ENCODE assay signal across 25 mouse cellular contexts in genomic region chr5:116708505-116708904, GRCm38 (mm10).
DNase-seq lines count a peak whose midpoint lies in the region; ATAC-seq lines count a peak whose summit lies in the region.
"Had no signal": no experiment of that assay in that cellular context is flagged by ENCODE, and none has a peak within 500 bp of the region (broad histone marks: within the 10 kb centered on the region; RNA-seq: fewer than 3 reads in every experiment).

No protein-coding gene starts in this region.

- 23% methylated on average over 6 of the region's 6 CpGs for WGBS in midbrain, embryonic 11.5 days
- 32% methylated on average over 6 of the region's 6 CpGs for WGBS in midbrain, embryonic 13.5 days
- 20% methylated on average over 6 of the region's 6 CpGs for WGBS in kidney, embryonic 14.5 days

- no peaks in the 10 kb centered on the region for H3K4me1 ChIP-seq in midbrain, embryonic 11.5 days (ENCODE audit: control insufficient read depth, insufficient read depth, low read length)
- H3K4me1 ChIP-seq in midbrain, embryonic 13.5 days (replicated peaks): no peaks in the 10 kb centered on the region; the same call in 1 of the 2 replicates
- H3K4me1 ChIP-seq in kidney, embryonic 14.5 days (ENCODE audit: control insufficient read depth, insufficient read depth, low read length): no peaks in the 10 kb centered on the region
- H3K4me1 ChIP-seq: embryonic facial prominence, embryonic 13.5 days; heart, embryonic 15.5 days; kidney, embryonic 15.5 days had no signal

- H3K9me3 ChIP-seq in midbrain, embryonic 11.5 days (ENCODE audit: control insufficient read depth, low read length): no peaks in the 10 kb centered on the region
- no peaks in the 10 kb centered on the region for H3K9me3 ChIP-seq in midbrain, embryonic 13.5 days
- no peaks in the 10 kb centered on the region for H3K9me3 ChIP-seq in kidney, embryonic 14.5 days (ENCODE audit: control insufficient read depth, low read length)
- H3K9me3 ChIP-seq: embryonic facial prominence, embryonic 13.5 days; heart, embryonic 15.5 days; kidney, embryonic 15.5 days had no signal

- no peak overlapping the region for H3K27ac ChIP-seq in midbrain, embryonic 11.5 days (ENCODE audit: low read depth, low read length)
- no peak overlapping the region for H3K27ac ChIP-seq in midbrain, embryonic 13.5 days
- no peak overlapping the region for H3K27ac ChIP-seq in kidney, embryonic 14.5 days (ENCODE audit: low read depth, low read length)
- H3K27ac ChIP-seq: embryonic facial prominence, embryonic 13.5 days; gastrocnemius, adult 2 months; heart, embryonic 15.5 days; kidney, embryonic 15.5 days; liver, embryonic 14.5 days had no signal

- no peak for ATAC-seq in midbrain, embryonic 11.5 days (ENCODE audit: low FRiP score)
- ATAC-seq in midbrain, embryonic 13.5 days: no peak
- ATAC-seq in kidney, embryonic 14.5 days (ENCODE audit: low FRiP score, low TSS enrichment): no peak
- ATAC-seq: hindbrain, embryonic 16.5 days; intestine, postnatal 0 days had no signal

- H3K4me2 ChIP-seq in midbrain, embryonic 11.5 days: no peak overlapping the region
- no peak overlapping the region for H3K4me2 ChIP-seq in midbrain, embryonic 13.5 days (replicated peaks)
- no peak overlapping the region for H3K4me2 ChIP-seq in kidney, embryonic 14.5 days (replicated peaks; ENCODE audit: low read depth, low read length)
- H3K4me2 ChIP-seq: embryonic facial prominence, embryonic 13.5 days; heart, embryonic 15.5 days; kidney, embryonic 15.5 days; lung, embryonic 14.5 days had no signal

- no peaks in the 10 kb centered on the region for H3K36me3 ChIP-seq in midbrain, embryonic 11.5 days (ENCODE audit: control insufficient read depth, insufficient read depth, low read length)
- H3K36me3 ChIP-seq in midbrain, embryonic 13.5 days: no peaks in the 10 kb centered on the region
- no peaks in the 10 kb centered on the region for H3K36me3 ChIP-seq in kidney, embryonic 14.5 days (ENCODE audit: control insufficient read depth, insufficient read depth, low read length)
- H3K36me3 ChIP-seq: embryonic facial prominence, embryonic 13.5 days; heart, embryonic 15.5 days; kidney, embryonic 15.5 days had no signal

- DNase-seq in cerebellum, postnatal 10 days: peak; percentile 28 to 31
- DNase-seq in cerebellum, postnatal 36 days: no peak
- DNase-seq in midbrain, embryonic 11.5 days (ENCODE audit: low spot score, missing footprints): peak; percentile 72
- peak; percentile 7 for DNase-seq in ZHBTc4 (ENCODE audit: low read depth, low spot score)
- peak; percentile 28 for DNase-seq in retina, embryonic 14.5 days (ENCODE audit: low spot score)
- no peak for DNase-seq in lung, postnatal 25 days (ENCODE audit: low spot score)
- DNase-seq: adrenal gland, adult 2 months; cerebellum, adult 18-20 months; cerebellum, postnatal 25 days; embryo, embryonic 11 days; gastrocnemius, adult 2 months; heart, postnatal 36 days; kidney, postnatal 36 days; lung, embryonic 14.5 days; lung, postnatal 36 days; thymus, adult 18-20 months had no signal

- H3K27me3 ChIP-seq in midbrain, embryonic 11.5 days (ENCODE audit: control insufficient read depth, insufficient read depth, low read length): no peaks in the 10 kb centered on the region
- H3K27me3 ChIP-seq in midbrain, embryonic 13.5 days: no peaks in the 10 kb centered on the region
- H3K27me3 ChIP-seq in kidney, embryonic 14.5 days (ENCODE audit: control insufficient read depth, insufficient read depth, low read length): no peaks in the 10 kb centered on the region
- H3K27me3 ChIP-seq: embryonic facial prominence, embryonic 13.5 days; heart, embryonic 15.5 days; kidney, embryonic 15.5 days had no signal

- no peak overlapping the region for H3K9ac ChIP-seq in midbrain, embryonic 11.5 days (ENCODE audit: low read length)
- H3K9ac ChIP-seq in midbrain, embryonic 13.5 days (replicated peaks): no peak overlapping the region
- H3K9ac ChIP-seq in kidney, embryonic 14.5 days (ENCODE audit: low read depth, low read length): no peak overlapping the region
- H3K9ac ChIP-seq: embryonic facial prominence, embryonic 13.5 days; heart, embryonic 15.5 days; kidney, embryonic 15.5 days; liver, embryonic 14.5 days; lung, embryonic 14.5 days had no signal

- no peak overlapping the region for H3K4me3 ChIP-seq in midbrain, embryonic 11.5 days (ENCODE audit: low read depth, low read length)
- no peak overlapping the region for H3K4me3 ChIP-seq in midbrain, embryonic 13.5 days (replicated peaks)
- H3K4me3 ChIP-seq in kidney, embryonic 14.5 days (ENCODE audit: low read length): no peak overlapping the region
- H3K4me3 ChIP-seq: embryonic facial prominence, embryonic 13.5 days; erythroblast, embryonic 14.5 days; gastrocnemius, adult 2 months; heart, embryonic 15.5 days; kidney, embryonic 15.5 days had no signal

Comparison
In these comparisons a context has a peak if more than half of its experiments do, and no peak if none do; other contexts are left out.
1. DNase-seq: peak in cerebellum, postnatal 10 days (2 of 2), midbrain, embryonic 11.5 days (single experiment), ZHBTc4 (single experiment) and retina, embryonic 14.5 days (single experiment); none in cerebellum, postnatal 36 days (0 of 2) and lung, postnatal 25 days (single experiment).